Mouse (Mus musculus) hindbrain, embryonic 10.5 days (tissue): Measurements from ENCODE around the gene Wdr47. TPM values are rescaled to one million over a fixed set of nuclear protein-coding genes. Genes with fewer than 3 reads are reported as not detected.

ENCODE experiments used
- DNase-seq: peaks from one replicate; pipeline ENCODE4 v3.0.0-alpha.2; 2017; ENCODE audit warnings: low spot score
- H3K27ac ChIP-seq: fragments of 300-500 bp; sonication (generic); 2 replicates; pipeline ENCODE4 v1.5.1; 2016; ENCODE audit warnings: mild to moderate bottlenecking, moderate library complexity
- H3K27me3 ChIP-seq: fragments of 300-500 bp; sonication (generic); 2 replicates; pipeline ENCODE4 v1.6.1; 2016; ENCODE audit warnings: mild to moderate bottlenecking; ENCODE audit not compliant: poor library complexity, insufficient read depth, severe bottlenecking
- H3K36me3 ChIP-seq: fragments of 300-500 bp; sonication (generic); 2 replicates; pipeline ENCODE4 v1.6.1; 2016; ENCODE audit warnings: mild to moderate bottlenecking, moderate library complexity
- H3K4me1 ChIP-seq: fragments of 300-500 bp; sonication (generic); replicated peaks from 2 replicates; pipeline ENCODE4 v1.6.1; 2016; ENCODE audit warnings: mild to moderate bottlenecking
- H3K4me3 ChIP-seq: fragments of 300-500 bp; sonication (generic); 2 replicates; pipeline ENCODE4 v1.5.1; 2016; ENCODE audit warnings: mild to moderate bottlenecking, moderate library complexity
- H3K9me3 ChIP-seq: fragments of 300-500 bp; sonication (generic); 2 replicates; pipeline ENCODE4 v1.6.1; 2016; ENCODE audit warnings: mild to moderate bottlenecking, moderate library complexity
- WGBS: fragments of 180-500 bp; shearing (Covaris S2); methylation state at CpG from one replicate; pipeline ENCODE4 v1.1.7; 2016; 5-methylcytosine and 5-hydroxymethylcytosine counted together
- polyA plus RNA-seq: library from polyadenylated mRNA; unstranded; fragments of >200 nt; fragmentation: Nextera tagmentation; extraction: Ambion mirVana; gene quantifications from 2 replicates; pipeline ENCODE4 v1.2.1, GENCODE M21; 2016

Wdr47 gene
- polyA plus RNA-seq, 1 experiment from 2014 or later: 35.1 TPM

GRCm38 (mm10) chr3:108689979-108690378 is 98.9 kb downstream of the Wdr47 start:
- 89% methylated on average over 4 of the region's 4 CpGs for WGBS
- H3K36me3 ChIP-seq: peaks cover 77% of the 10 kb centered on the region

GRCm38 (mm10) chr3:108694321-108694720 is 103.2 kb downstream of the Wdr47 start:
- Histone ChIP-seq H3K4me1 (no peaks in the 10 kb centered on the region), H3K9me3 (no peaks in the 10 kb centered on the region), H3K4me3 (no peak overlapping the region), H3K36me3 (peaks cover 77% of the 10 kb centered on the region), H3K27me3 (no peaks in the 10 kb centered on the region), H3K27ac (no peak overlapping the region)
- 93% methylated on average over 9 of the region's 9 CpGs for WGBS
- no peak for DNase-seq

More at GRCm38 (mm10) chr3:108689979-108690378, 98.9 kb downstream of the Wdr47 start:
- H3K27me3 ChIP-seq: no peaks in the 10 kb centered on the region
- no peak overlapping the region for H3K4me3 ChIP-seq
- no peak for DNase-seq
- H3K4me1 ChIP-seq: 0 out of 2 replicates have a peak, but pooled peaks cover 4% of the 10 kb centered on the region
- no peak overlapping the region for H3K27ac ChIP-seq
- H3K9me3 ChIP-seq: no peaks in the 10 kb centered on the region

Other genes starting within 250 kb of the Wdr47 start
- gene Mybphl, start 226.4 kb upstream of the Wdr47 start, polyA plus RNA-seq: not detected in 2 replicates
- gene Psrc1, start 207.4 kb upstream of the Wdr47 start, polyA plus RNA-seq: 75.8 and 89.8 TPM in 2 replicates
- gene Celsr2, start 175.7 kb upstream of the Wdr47 start, polyA plus RNA-seq: 58.1 and 79.1 TPM in 2 replicates
- gene Sars, start 146.1 kb upstream of the Wdr47 start, polyA plus RNA-seq: 161 and 177 TPM in 2 replicates
- 0.50 and 2.6 TPM in 2 replicates for gene 1700013F07Rik, start 57.1 kb upstream of the Wdr47 start, polyA plus RNA-seq
- gene 5330417C22Rik, start 54.7 kb upstream of the Wdr47 start, polyA plus RNA-seq: 1.4 and 2.3 TPM in 2 replicates
- 37.7 and 42.4 TPM in 2 replicates for gene Tmem167b, start 28.8 kb upstream of the Wdr47 start, polyA plus RNA-seq
- 64.2 and 67.8 TPM in 2 replicates for gene Taf13, start 19.6 kb upstream of the Wdr47 start, polyA plus RNA-seq
- 58.1 and 70.7 TPM in 2 replicates for gene Clcc1, start 62.6 kb downstream of the Wdr47 start, polyA plus RNA-seq
- 87.7 and 88.5 TPM in 2 replicates for gene Gpsm2, start 131.0 kb downstream of the Wdr47 start, polyA plus RNA-seq
- 0.04 TPM in 1 of 2 replicates, not detected in the other for gene Aknad1, start 148.4 kb downstream of the Wdr47 start, polyA plus RNA-seq
- 18.9 and 26.1 TPM in 2 replicates for gene Stxbp3, start 249.2 kb downstream of the Wdr47 start, polyA plus RNA-seq